Comparison of ENCODE assay signal across 9 mouse cellular contexts in the genomic region with DNA sequence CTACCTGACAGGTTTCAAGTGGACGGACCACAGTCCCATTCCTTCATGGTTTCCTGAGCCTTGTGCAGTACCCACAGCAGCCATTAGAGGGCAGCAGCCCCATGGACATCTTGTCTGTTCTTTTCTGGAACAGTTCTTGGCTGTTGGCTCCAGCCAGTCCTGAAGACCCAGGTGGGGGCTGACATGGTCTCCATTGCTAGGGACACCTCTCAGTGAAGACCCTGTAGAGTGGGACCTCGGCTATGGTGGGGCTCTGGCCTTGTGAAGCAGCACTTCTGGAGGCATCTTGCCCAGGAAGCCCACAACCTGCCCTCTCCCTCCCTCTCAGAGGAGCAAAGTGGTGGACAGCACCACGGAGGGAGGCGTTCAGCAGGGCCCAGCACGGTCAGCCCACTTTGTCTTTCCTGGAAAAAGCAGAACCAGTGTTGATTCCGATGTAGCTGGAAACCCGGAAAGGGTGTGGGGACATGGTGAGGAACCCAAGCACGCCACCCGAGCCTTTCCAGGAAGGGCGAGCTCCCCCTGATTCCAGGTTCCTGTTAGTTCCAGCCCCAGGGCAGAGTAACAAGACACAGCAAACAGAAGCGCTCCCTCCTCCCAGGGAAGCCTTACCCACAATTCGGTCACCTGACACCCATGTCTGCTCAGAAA. TPM values are rescaled to one million over a fixed set of nuclear protein-coding genes. Genes with fewer than 3 reads are reported as not detected.
DNase-seq lines count a peak whose midpoint lies in the region; ATAC-seq lines count a peak whose summit lies in the region.
"Had no signal": no experiment of that assay in that cellular context is flagged by ENCODE, and none has a peak within 500 bp of the region (broad histone marks: within the 10 kb centered on the region; RNA-seq: fewer than 3 reads in every experiment).

No protein-coding gene starts in this region.

- no peaks in the 10 kb centered on the region for H3K4me1 ChIP-seq in forebrain, embryonic 14.5 days (ENCODE audit: control insufficient read depth, insufficient read depth, low read length)
- H3K4me1 ChIP-seq in neural tube, embryonic 14.5 days (ENCODE audit: control insufficient read depth, insufficient read depth, low read length), result 0 out of 2 replicates have a peak, but pooled peaks cover 5% of the 10 kb centered on the region

- H3K4me2 ChIP-seq in forebrain, embryonic 14.5 days (ENCODE audit: low read length), result no peak overlapping the region
- no peak overlapping the region for H3K4me2 ChIP-seq in neural tube, embryonic 14.5 days (ENCODE audit: low read depth, low read length)

- ATAC-seq in forebrain, embryonic 14.5 days, result peak; percentile 65; the same call in 1 of the 2 replicates
- ATAC-seq in neural tube, embryonic 14.5 days (ENCODE audit: low read depth), result peak; percentile 68

- H3K27me3 ChIP-seq in forebrain, embryonic 14.5 days (replicated peaks; ENCODE audit: control insufficient read depth, insufficient read depth, low read length), result no peaks in the 10 kb centered on the region
- no peaks in the 10 kb centered on the region for H3K27me3 ChIP-seq in neural tube, embryonic 14.5 days (ENCODE audit: control insufficient read depth, insufficient read depth, low read length)

- H3K9me3 ChIP-seq in forebrain, embryonic 14.5 days (replicated peaks; ENCODE audit: control insufficient read depth, low read length), result no peaks in the 10 kb centered on the region
- H3K9me3 ChIP-seq in neural tube, embryonic 14.5 days (ENCODE audit: control insufficient read depth, low read length), result no peaks in the 10 kb centered on the region

- DNase-seq in CD8-positive naive resting alpha-beta T cell, adult 2 months (ENCODE audit: low read depth in 2 of 2, low spot score in 2 of 2), result peak; percentile 84 to 92
- DNase-seq in c-Kit-positive CD71-positive TER-119-positive erythroid progenitor cells, embryonic 14.5 days (ENCODE audit: low spot score), result peak; percentile 84
- peak; percentile 88 for DNase-seq in forebrain, embryonic 14.5 days (ENCODE audit: low spot score)
- peak; percentile 91 to 95 for DNase-seq in heart, postnatal 14 days
- DNase-seq in layer of hippocampus, adult 11-12 months (ENCODE audit: low spot score), result peak; percentile 93
- DNase-seq in lung, adult 18-20 months, result peak; percentile 92
- DNase-seq in testis, postnatal 10 days (ENCODE audit: low spot score), result peak; percentile 96

- H3K36me3 ChIP-seq in forebrain, embryonic 14.5 days (ENCODE audit: control insufficient read depth, insufficient read depth, low read length), result peaks cover 8% of the 10 kb centered on the region; the same call in 1 of the 2 replicates
- H3K36me3 ChIP-seq in neural tube, embryonic 14.5 days (ENCODE audit: control insufficient read depth, insufficient read depth, low read length), result no peaks in the 10 kb centered on the region

- no peak overlapping the region for H3K4me3 ChIP-seq in forebrain, embryonic 14.5 days (ENCODE audit: low read depth, low read length)
- H3K4me3 ChIP-seq in neural tube, embryonic 14.5 days (ENCODE audit: low read depth, low read length), result no peak overlapping the region
- H3K4me3 ChIP-seq: erythroblast, embryonic 14.5 days had no signal

- H3K9ac ChIP-seq in forebrain, embryonic 14.5 days (ENCODE audit: low read length), result no peak overlapping the region
- no peak overlapping the region for H3K9ac ChIP-seq in neural tube, embryonic 14.5 days (replicated peaks; ENCODE audit: low read depth, low read length)

- H3K27ac ChIP-seq in forebrain, embryonic 14.5 days (ENCODE audit: low read depth, low read length), result no peak overlapping the region
- no peak overlapping the region; the same call in 1 of the 2 replicates for H3K27ac ChIP-seq in neural tube, embryonic 14.5 days (ENCODE audit: low read depth, low read length)

- 41% methylated on average over 12 of the region's 12 CpGs for WGBS in forebrain, embryonic 14.5 days
- 49% methylated on average over 12 of the region's 12 CpGs for WGBS in neural tube, embryonic 14.5 days

- intact Hi-C loops in heart, postnatal 14 days (cut with DNase I), result loop anchor here (1.0 to 2.0 kb wide), 3 partner anchors 34 to 140 kb away; no protein-coding TSS in a partner anchor

RNA-seq across cellular contexts. Expression of a gene that starts 12.0 kb away (rescaled TPM):
- polyA plus RNA-seq in forebrain, embryonic 14.5 days (2014; fragmentation: Nextera tagmentation; extraction: Ambion mirVana), result not detected in 2 replicates
- not detected for total RNA-seq in heart, postnatal 14 days (2021)
- not detected in 2 replicates for polyA plus RNA-seq in neural tube, embryonic 14.5 days (2014; fragmentation: Nextera tagmentation; extraction: Ambion mirVana)

RNA-seq across cellular contexts. Expression of a gene that starts 13.1 kb away (rescaled TPM):
- polyA plus RNA-seq in forebrain, embryonic 14.5 days (2014; fragmentation: Nextera tagmentation; extraction: Ambion mirVana), result 0.85 and 0.93 TPM in 2 replicates
- total RNA-seq in heart, postnatal 14 days (2021), result 10 to 100 TPM; 41.8 to 46.5 TPM
- 1.8 and 2.2 TPM in 2 replicates for polyA plus RNA-seq in neural tube, embryonic 14.5 days (2014; fragmentation: Nextera tagmentation; extraction: Ambion mirVana)

RNA-seq across cellular contexts. Expression of a gene that starts 13.2 kb away (rescaled TPM):
- polyA plus RNA-seq in forebrain, embryonic 14.5 days (2014; fragmentation: Nextera tagmentation; extraction: Ambion mirVana), result 127 and 155 TPM in 2 replicates
- total RNA-seq in heart, postnatal 14 days (2021), result 10 to 100 TPM; 78.6 to 85.9 TPM
- 108 and 113 TPM in 2 replicates for polyA plus RNA-seq in neural tube, embryonic 14.5 days (2014; fragmentation: Nextera tagmentation; extraction: Ambion mirVana)

RNA-seq across cellular contexts. Expression of a gene that starts 39.0 kb away (rescaled TPM):
- 12.8 and 21.6 TPM in 2 replicates for polyA plus RNA-seq in forebrain, embryonic 14.5 days (2014; fragmentation: Nextera tagmentation; extraction: Ambion mirVana)
- total RNA-seq in heart, postnatal 14 days (2021), result 1 to 10 TPM; 1.5 to 1.6 TPM
- polyA plus RNA-seq in neural tube, embryonic 14.5 days (2014; fragmentation: Nextera tagmentation; extraction: Ambion mirVana), result 59.9 and 64.6 TPM in 2 replicates

RNA-seq across cellular contexts. Expression of a gene that starts 40.7 kb away (rescaled TPM):
- polyA plus RNA-seq in forebrain, embryonic 14.5 days (2014; fragmentation: Nextera tagmentation; extraction: Ambion mirVana), result 0.18 TPM in 1 of 2 replicates, not detected in the other
- total RNA-seq in heart, postnatal 14 days (2021), result under 1 TPM; 0.74 to 0.80 TPM
- polyA plus RNA-seq in neural tube, embryonic 14.5 days (2014; fragmentation: Nextera tagmentation; extraction: Ambion mirVana), result 0.17 and 0.23 TPM in 2 replicates
- polyA plus RNA-seq: erythroblast, embryonic 14.5 days had no signal
